Mouse (Mus musculus) intestine, embryonic 15.5 days (tissue): Measurements from ENCODE around the gene Dcaf11. TPM values are rescaled to one million over a fixed set of nuclear protein-coding genes. Genes with fewer than 3 reads are reported as not detected.

Experiments
- ATAC-seq: fragments of 200-750 bp; cut with Nextera tagmentation; 2 replicates; pipeline ENCODE4 v1.8.0; 2017; ENCODE audit warnings: moderate TSS enrichment, moderate library complexity
- H3K27ac ChIP-seq: fragments of 300-500 bp; sonication (generic); 2 replicates; pipeline ENCODE4 v1.5.1; 2015; ENCODE audit warnings: mild to moderate bottlenecking, inconsistent platforms
- H3K27me3 ChIP-seq: fragments of 300-500 bp; sonication (generic); replicated peaks from 2 replicates; pipeline ENCODE4 v1.6.1; 2015; ENCODE audit warnings: inconsistent platforms
- H3K36me3 ChIP-seq: fragments of 300-500 bp; sonication (generic); 2 replicates; pipeline ENCODE4 v1.6.1; 2015; ENCODE audit warnings: inconsistent platforms
- H3K4me1 ChIP-seq: fragments of 300-500 bp; sonication (generic); replicated peaks from 2 replicates; pipeline ENCODE4 v1.6.1; 2015; ENCODE audit warnings: inconsistent platforms
- H3K4me2 ChIP-seq: fragments of 300-500 bp; sonication (generic); replicated peaks from 2 replicates; pipeline ENCODE4 v1.6.1; 2015; ENCODE audit warnings: mild to moderate bottlenecking, inconsistent platforms
- H3K4me3 ChIP-seq: fragments of 300-500 bp; sonication (generic); replicated peaks from 2 replicates; pipeline ENCODE4 v1.5.1; 2015; ENCODE audit warnings: inconsistent platforms
- H3K9ac ChIP-seq: fragments of 300-500 bp; sonication (generic); 2 replicates; pipeline ENCODE4 v1.6.1; 2015; ENCODE audit warnings: inconsistent platforms
- H3K9me3 ChIP-seq: fragments of 300-500 bp; sonication (generic); 2 replicates; pipeline ENCODE4 v1.6.1; 2016; ENCODE audit warnings: inconsistent platforms
- WGBS: fragments of 180-500 bp; shearing (Covaris S2); methylation state at CpG from one replicate; pipeline ENCODE4 v1.1.7; 2015; 5-methylcytosine and 5-hydroxymethylcytosine counted together
- polyA plus RNA-seq: library from polyadenylated mRNA; unstranded; fragments of >200 nt; fragmentation: Nextera tagmentation; extraction: Ambion mirVana; gene quantifications from 2 replicates; pipeline ENCODE4 v1.2.1, GENCODE M21; 2015

Gene Dcaf11
- polyA plus RNA-seq, 1 experiment from 2014 or later: 72.8 TPM

- Histone ChIP-seq H3K4me3 (peak within 1 kb of the TSS; percentile 79), H3K27me3 (no peaks in the 10 kb centered on the region), H3K9me3 (no peaks in the 10 kb centered on the region), H3K4me2 (peak within 1 kb of the TSS; percentile 79), H3K36me3 (peaks cover 13% of the 10 kb centered on the region), H3K27ac (peak within 1 kb of the TSS; percentile 88), H3K4me1 (peaks cover 10% of the 10 kb centered on the region), H3K9ac (peak within 1 kb of the TSS; percentile 92)
- under 1% methylated on average over 32 of the region's 32 CpGs for WGBS
- peak; percentile 94 for ATAC-seq
These were observed 18.3 kb downstream of the Dcaf11 start, which contains the start of gene Psme1 for GRCm38 (mm10) chr14:55577871-55578667. Gene Psme1 (plus strand): TSS chr14:55578123.

- WGBS: 20% methylated on average over 6 of the region's 6 CpGs
These were observed 19.0 kb downstream of the Dcaf11 start for GRCm38 (mm10) chr14:55578668-55579269.

GRCm38 (mm10) chr14:55579511-55580496, 20.0 kb downstream of the Dcaf11 start:
- H3K9me3 ChIP-seq: no peaks in the 10 kb centered on the region
- H3K4me1 ChIP-seq: peaks cover 13% of the 10 kb centered on the region
- peak overlapping the region; percentile 79; the same call in 1 of the 2 replicates for H3K4me2 ChIP-seq
- H3K4me3 ChIP-seq: no peak overlapping the region
- 87% methylated on average over 23 of the region's 23 CpGs for WGBS
- no peaks in the 10 kb centered on the region for H3K27me3 ChIP-seq
- no peak for ATAC-seq
- H3K36me3 ChIP-seq: peaks cover 13% of the 10 kb centered on the region
- H3K9ac ChIP-seq: no peak overlapping the region
- no peak overlapping the region for H3K27ac ChIP-seq

More at GRCm38 (mm10) chr14:55578668-55579269, 19.0 kb downstream of the Dcaf11 start:
- Histone ChIP-seq H3K9me3 (no peaks in the 10 kb centered on the region), H3K27me3 (no peaks in the 10 kb centered on the region), H3K9ac (peak overlapping the region; percentile 92), H3K4me2 (peak overlapping the region; percentile 79), H3K27ac (peak overlapping the region; percentile 88), H3K4me3 (peak overlapping the region; percentile 79), H3K4me1 (peaks cover 10% of the 10 kb centered on the region), H3K36me3 (peaks cover 13% of the 10 kb centered on the region)
- peak; percentile 69 for ATAC-seq

- ATAC-seq: no peak
- Histone ChIP-seq H3K4me2 (no peak overlapping the region), H3K9me3 (no peaks in the 10 kb centered on the region), H3K4me3 (no peak overlapping the region), H3K27ac (no peak overlapping the region), H3K9ac (no peak overlapping the region), H3K27me3 (no peaks in the 10 kb centered on the region), H3K4me1 (peaks cover 13% of the 10 kb centered on the region), H3K36me3 (peaks cover 13% of the 10 kb centered on the region)
- WGBS: 94% methylated on average over 16 of the region's 16 CpGs
These were observed 20.9 kb downstream of the Dcaf11 start for GRCm38 (mm10) chr14:55580731-55581130.

- Histone ChIP-seq H3K27ac (no peak overlapping the region), H3K4me3 (no peak overlapping the region), H3K27me3 (no peaks in the 10 kb centered on the region), H3K9ac (no peak overlapping the region), H3K9me3 (no peaks in the 10 kb centered on the region), H3K36me3 (peaks cover 13% of the 10 kb centered on the region), H3K4me1 (peaks cover 11% of the 10 kb centered on the region; the same call in 1 of the 2 replicates), H3K4me2 (no peak overlapping the region)
- ATAC-seq: no peak
- WGBS: 68% methylated on average over 9 of the region's 9 CpGs
These were observed 22.3 kb downstream of the Dcaf11 start for GRCm38 (mm10) chr14:55581981-55582681.

GRCm38 (mm10) chr14:55584303-55584701, 24.5 kb downstream of the Dcaf11 start:
- H3K4me1 ChIP-seq: peaks cover 9% of the 10 kb centered on the region; the same call in 1 of the 2 replicates
- H3K4me2 ChIP-seq: peak overlapping the region; percentile 93
- ATAC-seq: no peak
- H3K36me3 ChIP-seq: peaks cover 13% of the 10 kb centered on the region
- H3K27ac ChIP-seq: no peak overlapping the region
- H3K27me3 ChIP-seq: no peaks in the 10 kb centered on the region
- no peaks in the 10 kb centered on the region for H3K9me3 ChIP-seq
- H3K9ac ChIP-seq: peak overlapping the region; percentile 53; the same call in 1 of the 2 replicates
- WGBS: 35% methylated on average over 5 of the region's 5 CpGs
- H3K4me3 ChIP-seq: peak overlapping the region; percentile 56

- Histone ChIP-seq H3K4me2 (peak within 1 kb of the TSS; percentile 93), H3K9ac (peak within 1 kb of the TSS; percentile 53), H3K9me3 (no peaks in the 10 kb centered on the region), H3K27me3 (no peaks in the 10 kb centered on the region), H3K4me3 (peak within 1 kb of the TSS; percentile 56), H3K4me1 (peaks cover 14% of the 10 kb centered on the region), H3K36me3 (peaks cover 13% of the 10 kb centered on the region), H3K27ac (peak within 1 kb of the TSS; percentile 62)
- WGBS: 4% methylated on average over 43 of the region's 43 CpGs
- ATAC-seq: peak; percentile 93
These were observed 25.1 kb downstream of the Dcaf11 start, which contains the start of gene Emc9 for GRCm38 (mm10) chr14:55584702-55585565. Gene Emc9 (minus strand): TSS chr14:55585302.

GRCm38 (mm10) chr14:55585566-55585960, 25.8 kb downstream of the Dcaf11 start:
- Histone ChIP-seq H3K4me2 (peak overlapping the region; percentile 93), H3K27ac (peak overlapping the region; percentile 62; the same call in 1 of the 2 replicates), H3K27me3 (no peaks in the 10 kb centered on the region), H3K4me3 (peak overlapping the region; percentile 56), H3K9ac (no peak overlapping the region), H3K9me3 (no peaks in the 10 kb centered on the region), H3K4me1 (peaks cover 18% of the 10 kb centered on the region), H3K36me3 (peaks cover 9% of the 10 kb centered on the region)
- 44% methylated on average over 6 of the region's 6 CpGs for WGBS
- ATAC-seq: peak; percentile 70

GRCm38 (mm10) chr14:55586149-55586548, 26.3 kb downstream of the Dcaf11 start:
- no peaks in the 10 kb centered on the region for H3K27me3 ChIP-seq
- no peak overlapping the region for H3K4me2 ChIP-seq
- H3K4me1 ChIP-seq: peaks cover 18% of the 10 kb centered on the region
- H3K27ac ChIP-seq: no peak overlapping the region
- peaks cover 6% of the 10 kb centered on the region; the same call in 1 of the 2 replicates for H3K36me3 ChIP-seq
- ATAC-seq: no peak
- no peaks in the 10 kb centered on the region for H3K9me3 ChIP-seq
- H3K9ac ChIP-seq: no peak overlapping the region
- no peak overlapping the region for H3K4me3 ChIP-seq
- WGBS: 93% methylated on average over 2 of the region's 2 CpGs

GRCm38 (mm10) chr14:55589271-55589670, 29.5 kb downstream of the Dcaf11 start:
- Histone ChIP-seq H3K27ac (no peak overlapping the region), H3K36me3 (no peaks in the 10 kb centered on the region), H3K9me3 (no peaks in the 10 kb centered on the region), H3K4me2 (no peak overlapping the region; the same call in 1 of the 2 replicates), H3K4me1 (peaks cover 27% of the 10 kb centered on the region), H3K27me3 (no peaks in the 10 kb centered on the region), H3K4me3 (no peak overlapping the region), H3K9ac (no peak overlapping the region)
- ATAC-seq: no peak
- WGBS: 93% methylated on average over 5 of the region's 5 CpGs
